Mouse (Mus musculus) heart, embryonic 13.5 days (tissue): ENCODE results near the gene Dennd1b. TPM values are rescaled to one million over a fixed set of nuclear protein-coding genes. Genes with fewer than 3 reads are reported as not detected.

ENCODE experiments used
- ATAC-seq: fragments of 200-750 bp; cut with Nextera tagmentation; 2 replicates; pipeline ENCODE4 v1.8.0; 2017; ENCODE audit warnings: moderate TSS enrichment; ENCODE audit not compliant: insufficient number of reproducible peaks, low FRiP score, low TSS enrichment; ENCODE audit errors: extremely low read depth
- H3K27ac ChIP-seq: fragments of 300-500 bp; sonication (generic); replicated peaks from 2 replicates; pipeline ENCODE4 v1.5.1; 2015; ENCODE audit warnings: moderate library complexity, mild to moderate bottlenecking, inconsistent platforms
- H3K27me3 ChIP-seq: fragments of 300-500 bp; sonication (generic); replicated peaks from 2 replicates; pipeline ENCODE4 v1.6.1; 2015; ENCODE audit warnings: mild to moderate bottlenecking, inconsistent platforms
- H3K36me3 ChIP-seq: fragments of 300-500 bp; sonication (generic); 2 replicates; pipeline ENCODE4 v1.6.1; 2015; ENCODE audit warnings: mild to moderate bottlenecking, inconsistent platforms
- H3K4me1 ChIP-seq: fragments of 300-500 bp; sonication (generic); 2 replicates; pipeline ENCODE4 v1.6.1; 2015; ENCODE audit warnings: inconsistent platforms
- H3K4me2 ChIP-seq: fragments of 300-500 bp; sonication (generic); 2 replicates; pipeline ENCODE4 v1.6.1; 2015; ENCODE audit warnings: inconsistent platforms, mild to moderate bottlenecking, moderate library complexity
- H3K4me3 ChIP-seq: fragments of 300-500 bp; sonication (generic); 2 replicates; pipeline ENCODE4 v1.5.1; 2015; ENCODE audit warnings: moderate library complexity, mild to moderate bottlenecking, inconsistent platforms
- H3K9ac ChIP-seq: fragments of 300-500 bp; sonication (generic); 2 replicates; pipeline ENCODE4 v1.6.1; 2015; ENCODE audit warnings: inconsistent platforms, mild to moderate bottlenecking, moderate library complexity
- H3K9me3 ChIP-seq: fragments of 300-500 bp; sonication (generic); 2 replicates; pipeline ENCODE4 v1.6.1; 2016; ENCODE audit warnings: inconsistent platforms
- WGBS: fragments of 180-500 bp; shearing (Covaris S2); methylation state at CpG from one replicate; pipeline ENCODE4 v1.1.7; 2015; ENCODE audit warnings: mixed read lengths; 5-methylcytosine and 5-hydroxymethylcytosine counted together
- polyA plus RNA-seq: library from polyadenylated mRNA; unstranded; fragments of >200 nt; fragmentation: Nextera tagmentation; extraction: Ambion mirVana; gene quantifications from 2 replicates; pipeline ENCODE4 v1.2.1, GENCODE M21; 2015

Dennd1b gene
- polyA plus RNA-seq, 1 experiment from 2014 or later: 10.0 TPM

- ATAC-seq: no peak
- no peaks in the 10 kb centered on the region for H3K9me3 ChIP-seq
- WGBS: 86% methylated on average over 2 of the region's 2 CpGs
These were observed 189.8 kb downstream of the Dennd1b start for GRCm38 (mm10) chr1:139153006-139153405.

DNA sequence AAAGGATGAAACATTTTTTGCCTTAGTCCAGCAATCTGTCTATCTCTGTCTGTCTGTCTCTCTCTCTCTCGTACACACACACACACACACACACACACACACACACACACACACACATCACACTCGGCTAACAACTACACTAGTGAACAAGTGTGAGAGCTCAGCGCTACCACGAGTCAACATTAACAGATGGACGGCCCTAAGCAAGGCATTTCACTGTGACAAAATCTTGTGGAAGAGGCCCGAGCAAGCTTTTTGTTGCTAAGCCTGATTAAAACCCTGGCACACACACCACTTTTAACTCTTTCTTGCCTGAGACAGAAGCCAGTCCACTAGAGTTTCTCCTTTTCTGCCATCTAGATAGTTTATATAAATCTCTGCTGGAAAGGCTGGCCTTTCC is 190.3 kb downstream of the Dennd1b start:
- Histone ChIP-seq H3K36me3 (0 out of 2 replicates have a peak, but pooled peaks cover 2% of the 10 kb centered on the region), H3K9me3 (no peaks in the 10 kb centered on the region), H3K4me2 (no peak overlapping the region), H3K27me3 (no peaks in the 10 kb centered on the region), H3K9ac (no peak overlapping the region), H3K27ac (no peak overlapping the region), H3K4me1 (no peaks in the 10 kb centered on the region), H3K4me3 (no peak overlapping the region)
- WGBS: 58% methylated on average over 6 of the region's 6 CpGs
- ATAC-seq: no peak

More at GRCm38 (mm10) chr1:139153006-139153405, 189.8 kb downstream of the Dennd1b start:
- Histone ChIP-seq H3K27me3 (no peaks in the 10 kb centered on the region), H3K27ac (no peak overlapping the region), H3K36me3 (peaks cover 7% of the 10 kb centered on the region; the same call in 1 of the 2 replicates), H3K4me2 (no peak overlapping the region), H3K9ac (no peak overlapping the region), H3K4me1 (no peaks in the 10 kb centered on the region), H3K4me3 (no peak overlapping the region)

DNA sequence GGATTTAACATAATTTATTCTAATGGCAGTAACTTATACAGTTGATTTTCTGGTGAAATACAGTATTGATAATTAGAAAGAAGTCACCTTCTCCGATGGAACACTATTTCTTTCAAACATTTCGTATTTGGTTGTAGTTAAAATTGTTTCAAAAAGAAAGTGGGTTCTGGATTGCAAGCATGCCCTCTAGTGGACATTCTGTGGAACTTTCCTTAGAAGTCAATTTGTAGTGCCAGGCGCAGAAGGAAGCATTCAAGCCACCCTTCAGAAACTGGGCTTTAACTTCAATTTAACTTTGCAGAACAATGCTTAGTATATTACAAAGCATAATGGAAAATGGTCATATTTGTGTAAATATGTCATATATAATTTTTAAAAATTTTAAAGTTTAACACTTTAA is 193.2 kb downstream of the Dennd1b start:
- H3K4me1 ChIP-seq: no peaks in the 10 kb centered on the region
- ATAC-seq: no peak
- no peaks in the 10 kb centered on the region for H3K36me3 ChIP-seq
- 17% methylated on average over 3 of the region's 3 CpGs for WGBS
- H3K27me3 ChIP-seq: no peaks in the 10 kb centered on the region
- no peak overlapping the region for H3K4me3 ChIP-seq
- H3K9ac ChIP-seq: no peak overlapping the region
- no peak overlapping the region for H3K4me2 ChIP-seq
- H3K27ac ChIP-seq: no peak overlapping the region
- H3K9me3 ChIP-seq: no peaks in the 10 kb centered on the region

DNA sequence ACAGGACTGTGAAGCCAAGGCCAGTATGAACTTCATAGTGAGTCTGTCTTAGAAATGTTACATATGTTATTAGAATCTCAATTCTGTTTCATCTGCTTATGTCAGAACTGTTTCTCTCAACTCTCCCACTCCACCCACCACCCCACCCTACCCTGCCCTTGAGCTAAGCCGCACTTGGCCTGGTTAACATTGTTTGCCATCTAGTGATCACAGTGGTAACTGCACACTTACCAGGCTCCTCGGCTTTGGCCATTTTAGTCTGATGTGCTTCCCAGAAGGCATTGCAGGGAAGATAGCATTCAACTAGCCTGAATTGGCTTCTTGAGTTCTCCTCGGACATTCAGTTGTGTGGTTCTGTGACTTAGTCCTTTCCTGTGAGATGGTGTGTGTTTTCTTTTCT is 198.4 kb downstream of the Dennd1b start:
- H3K4me2 ChIP-seq: no peak overlapping the region
- WGBS: 31% methylated on average over 3 of the region's 3 CpGs
- H3K9ac ChIP-seq: no peak overlapping the region
- H3K9me3 ChIP-seq: no peaks in the 10 kb centered on the region
- 0 out of 2 replicates have a peak, but pooled peaks cover 3% of the 10 kb centered on the region for H3K36me3 ChIP-seq
- H3K4me1 ChIP-seq: no peaks in the 10 kb centered on the region
- no peak overlapping the region for H3K4me3 ChIP-seq
- H3K27ac ChIP-seq: no peak overlapping the region
- H3K27me3 ChIP-seq: no peaks in the 10 kb centered on the region
- ATAC-seq: no peak

DNA sequence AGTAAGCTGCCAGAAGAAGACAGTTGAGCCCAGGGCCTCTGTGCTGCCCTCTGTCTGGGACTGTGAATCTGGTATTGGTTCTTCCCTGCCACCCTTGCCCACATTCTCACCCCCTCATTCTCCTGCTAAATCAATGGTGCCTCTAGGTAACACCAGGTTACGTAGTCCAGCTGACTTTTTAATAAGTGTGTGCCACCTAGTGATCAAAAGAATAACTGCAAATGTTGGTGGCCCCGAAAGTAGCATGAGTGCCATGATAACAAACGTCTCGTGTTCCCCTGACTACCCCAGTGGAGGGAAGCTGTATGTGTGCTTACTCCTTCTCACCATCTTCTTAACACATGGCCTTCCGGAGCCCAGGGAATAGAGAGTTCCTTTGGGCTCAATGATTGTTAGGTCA is 199.6 kb downstream of the Dennd1b start:
- Histone ChIP-seq H3K27me3 (no peaks in the 10 kb centered on the region), H3K27ac (no peak overlapping the region), H3K4me1 (no peaks in the 10 kb centered on the region), H3K4me3 (no peak overlapping the region), H3K4me2 (no peak overlapping the region), H3K9ac (no peak overlapping the region), H3K9me3 (no peaks in the 10 kb centered on the region), H3K36me3 (0 out of 2 replicates have a peak, but pooled peaks cover 4% of the 10 kb centered on the region)
- no peak for ATAC-seq
- 23% methylated on average over 5 of the region's 5 CpGs for WGBS

- H3K27ac ChIP-seq: no peak overlapping the region
- ATAC-seq: no peak
These were observed 211.0 kb downstream of the Dennd1b start for GRCm38 (mm10) chr1:139174058-139174832.

DNA sequence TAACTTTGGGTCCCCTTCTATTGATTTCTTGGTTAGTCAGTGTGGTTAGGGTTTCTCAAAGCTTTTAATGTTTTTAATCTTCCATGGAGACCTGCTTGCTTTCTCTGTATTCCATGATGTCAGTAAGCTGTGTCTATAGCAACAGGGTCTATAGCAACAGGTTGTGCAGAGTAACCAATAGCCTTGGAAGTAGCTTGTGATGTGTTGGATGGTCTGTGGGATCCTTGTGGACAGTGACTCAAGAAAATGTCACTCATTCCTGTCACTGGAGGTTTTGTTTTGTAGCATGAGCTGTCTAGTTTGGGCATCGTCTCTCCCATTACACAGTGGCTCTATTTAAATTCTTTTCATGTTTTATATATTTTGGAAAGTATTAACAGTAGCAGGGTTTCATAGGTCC is 216.5 kb downstream of the Dennd1b start:
- H3K27ac ChIP-seq: no peak overlapping the region
- peaks cover 11% of the 10 kb centered on the region; the same call in 1 of the 2 replicates for H3K4me1 ChIP-seq
- H3K27me3 ChIP-seq: no peaks in the 10 kb centered on the region
- H3K4me2 ChIP-seq: no peak overlapping the region
- H3K36me3 ChIP-seq: peaks cover 9% of the 10 kb centered on the region
- no peak overlapping the region for H3K9ac ChIP-seq
- ATAC-seq: no peak
- peaks cover 5% of the 10 kb centered on the region; the same call in 1 of the 2 replicates for H3K9me3 ChIP-seq
- whole genome bisulfite sequencing: 60% methylated on average over 1 of the region's 1 CpGs
- H3K4me3 ChIP-seq: no peak overlapping the region

More at GRCm38 (mm10) chr1:139174058-139174832, 211.0 kb downstream of the Dennd1b start:
- 71% methylated on average over 3 of the region's 3 CpGs for WGBS
- Histone ChIP-seq H3K9ac (no peak overlapping the region), H3K4me3 (no peak overlapping the region), H3K27me3 (no peaks in the 10 kb centered on the region), H3K9me3 (peaks cover 5% of the 10 kb centered on the region; the same call in 1 of the 2 replicates), H3K4me1 (peaks cover 11% of the 10 kb centered on the region), H3K36me3 (peaks cover 26% of the 10 kb centered on the region), H3K4me2 (no peak overlapping the region)

- Histone ChIP-seq H3K27ac (no peak overlapping the region), H3K9ac (no peak overlapping the region), H3K4me2 (no peak overlapping the region), H3K9me3 (peaks cover 5% of the 10 kb centered on the region; the same call in 1 of the 2 replicates), H3K27me3 (no peaks in the 10 kb centered on the region), H3K4me3 (no peak overlapping the region), H3K36me3 (peaks cover 9% of the 10 kb centered on the region), H3K4me1 (peaks cover 11% of the 10 kb centered on the region; the same call in 1 of the 2 replicates)
- no peak for ATAC-seq
- WGBS: 30% methylated on average over 6 of the region's 6 CpGs
These were observed 217.4 kb downstream of the Dennd1b start for GRCm38 (mm10) chr1:139180481-139181149.

DNA sequence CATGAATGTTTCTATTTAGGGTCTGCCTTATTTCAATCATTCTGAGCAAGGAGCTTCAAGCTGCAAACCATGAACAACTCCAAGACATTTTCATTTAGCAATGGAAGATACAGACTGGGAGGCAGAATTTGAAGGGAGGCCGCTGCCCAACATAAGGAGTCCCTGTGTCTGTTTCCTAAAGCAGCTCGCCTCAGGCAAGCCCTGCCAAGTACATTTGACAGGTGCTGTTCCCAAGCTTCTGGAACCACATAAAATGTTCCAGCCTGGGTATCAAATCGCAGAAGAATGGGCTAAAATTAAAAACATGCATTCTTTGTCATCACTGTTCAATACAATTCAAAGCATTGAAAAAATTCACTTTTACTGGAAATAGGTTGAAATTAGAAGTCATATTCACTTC is 229.4 kb downstream of the Dennd1b start:
- Histone ChIP-seq H3K9ac (no peak overlapping the region), H3K4me3 (no peak overlapping the region), H3K9me3 (no peaks in the 10 kb centered on the region), H3K27me3 (no peaks in the 10 kb centered on the region), H3K4me2 (no peak overlapping the region), H3K36me3 (no peaks in the 10 kb centered on the region), H3K27ac (no peak overlapping the region), H3K4me1 (peaks cover 12% of the 10 kb centered on the region)
- no peak for ATAC-seq
- WGBS: 67% methylated on average over 3 of the region's 3 CpGs

DNA sequence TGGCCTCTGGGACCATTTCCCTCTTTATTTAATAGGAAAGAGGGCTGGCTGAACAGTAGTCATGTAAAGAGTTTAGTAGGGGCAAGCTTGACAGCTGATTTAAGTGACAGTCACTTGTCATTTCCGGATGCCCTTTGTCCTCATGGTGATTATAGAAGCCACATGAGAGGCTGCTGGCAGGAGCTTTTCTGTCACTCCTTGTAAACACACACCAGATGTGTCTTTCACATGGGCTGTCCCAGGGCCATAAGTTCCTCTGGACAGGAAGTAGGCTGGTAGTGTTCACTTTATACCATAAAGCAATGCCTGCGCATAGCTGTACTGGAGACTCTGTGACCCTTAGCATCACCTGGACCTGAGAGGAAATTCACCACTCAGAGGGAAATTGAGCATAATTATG is 230.8 kb downstream of the Dennd1b start:
- no peaks in the 10 kb centered on the region for H3K27me3 ChIP-seq
- no peak for ATAC-seq
- 35% methylated on average over 2 of the region's 2 CpGs for WGBS
- no peaks in the 10 kb centered on the region for H3K36me3 ChIP-seq
- H3K9ac ChIP-seq: no peak overlapping the region
- H3K4me3 ChIP-seq: no peak overlapping the region
- H3K27ac ChIP-seq: no peak overlapping the region
- H3K4me1 ChIP-seq: peaks cover 12% of the 10 kb centered on the region
- no peak overlapping the region for H3K4me2 ChIP-seq
- H3K9me3 ChIP-seq: no peaks in the 10 kb centered on the region

- WGBS: 26% methylated on average over 5 of the region's 5 CpGs
These were observed 231.3 kb downstream of the Dennd1b start for GRCm38 (mm10) chr1:139194428-139195028.

More at GRCm38 (mm10) chr1:139194428-139195028, 231.3 kb downstream of the Dennd1b start:
- H3K27me3 ChIP-seq: no peaks in the 10 kb centered on the region
- H3K9ac ChIP-seq: no peak overlapping the region
- H3K36me3 ChIP-seq: no peaks in the 10 kb centered on the region
- H3K4me3 ChIP-seq: no peak overlapping the region
- ATAC-seq: no peak
- H3K9me3 ChIP-seq: no peaks in the 10 kb centered on the region
- H3K27ac ChIP-seq: no peak overlapping the region
- H3K4me2 ChIP-seq: no peak overlapping the region
- peaks cover 12% of the 10 kb centered on the region for H3K4me1 ChIP-seq
